Mouse (Mus musculus): Measurements from ENCODE around the gene Sfxn3.

GRCm38 (mm10) chr19:45003740-45004516 is 43.4 kb upstream of the Sfxn3 start:
- TF ChIP-seq GATA1 (IDR thresholded peaks at IDR 0.05; ENCODE audit: low read length), result no peak
- TF ChIP-seq TAL1 (IDR thresholded peaks at IDR 0.05; ENCODE audit: low read length), result no peak
